Mouse (Mus musculus) forebrain, postnatal 0 days (tissue): ENCODE measurements around the gene Gm9999. TPM values are rescaled to one million over a fixed set of nuclear protein-coding genes. Genes with fewer than 3 reads are reported as not detected.

Source experiments
- ATAC-seq: fragments of 200-750 bp; cut with Nextera tagmentation; 2 replicates; pipeline ENCODE4 v1.8.0; 2017; ENCODE audit warnings: mild to moderate bottlenecking, moderate library complexity
- DNase-seq: peaks from one replicate; pipeline ENCODE4 v3.0.0-alpha.2; 2015
- H3K27ac ChIP-seq: fragments of 300-500 bp; sonication (generic); 2 replicates; pipeline ENCODE4 v1.5.1; 2014; ENCODE audit warnings: low read depth, mild to moderate bottlenecking, antibody characterized with exemption, low read length, moderate library complexity, mixed read lengths
- H3K27me3 ChIP-seq: fragments of 300-500 bp; sonication (generic); 2 replicates; pipeline ENCODE4 v1.6.1; 2014; ENCODE audit warnings: mild to moderate bottlenecking, low read length, mixed read lengths; ENCODE audit not compliant: insufficient read depth
- H3K36me3 ChIP-seq: fragments of 300-500 bp; sonication (generic); 2 replicates; pipeline ENCODE4 v1.6.1; 2014; ENCODE audit warnings: mild to moderate bottlenecking, moderate library complexity; ENCODE audit not compliant: insufficient read depth
- H3K4me1 ChIP-seq: fragments of 300-500 bp; sonication (generic); 2 replicates; pipeline ENCODE4 v1.6.1; 2014; ENCODE audit warnings: antibody characterized with exemption; ENCODE audit not compliant: insufficient read depth
- H3K4me2 ChIP-seq: fragments of 300-500 bp; sonication (generic); 2 replicates; pipeline ENCODE4 v1.6.1; 2014; ENCODE audit warnings: low read depth, mild to moderate bottlenecking, moderate library complexity
- H3K4me3 ChIP-seq: fragments of 300-500 bp; sonication (generic); 2 replicates; pipeline ENCODE4 v1.5.1; 2014; ENCODE audit warnings: low read depth, low read length, mixed read lengths
- H3K9ac ChIP-seq: fragments of 300-500 bp; sonication (generic); 2 replicates; pipeline ENCODE4 v1.6.1; 2014; ENCODE audit warnings: mild to moderate bottlenecking
- H3K9me3 ChIP-seq: fragments of 300-500 bp; sonication (generic); 2 replicates; pipeline ENCODE4 v1.6.1; 2016; ENCODE audit warnings: low read length
- CTCF ChIP-seq: sonication (generic); IDR thresholded peaks from 2 replicates; pipeline ENCODE4 v1.5.1; 2016; ENCODE audit warnings: antibody characterized with exemption, control low read depth, low read depth
- WGBS: fragments of 180-500 bp; shearing (Covaris S2); extraction: QIAGEN DNeasy Blood & Tissue Kit; methylation state at CpG from one replicate; pipeline ENCODE4 v1.1.7; 2014; 5-methylcytosine and 5-hydroxymethylcytosine counted together
- polyA plus RNA-seq: library from polyadenylated mRNA; unstranded; fragments of >200 nt; fragmentation: Nextera tagmentation; extraction: Ambion mirVana; gene quantifications from 2 replicates; pipeline ENCODE4 v1.2.1, GENCODE M21; 2015
- total RNA-seq: library from RNA; depleted of rRNA; stranded (reverse); fragments of >200 nt; gene quantifications from 2 replicates; pipeline ENCODE4 v1.2.3, GENCODE M21; 2014; rRNA removed

The Gm9999 gene
- total RNA-seq (not detected in 2 replicates), polyA plus RNA-seq (not detected in 2 replicates)

DNA sequence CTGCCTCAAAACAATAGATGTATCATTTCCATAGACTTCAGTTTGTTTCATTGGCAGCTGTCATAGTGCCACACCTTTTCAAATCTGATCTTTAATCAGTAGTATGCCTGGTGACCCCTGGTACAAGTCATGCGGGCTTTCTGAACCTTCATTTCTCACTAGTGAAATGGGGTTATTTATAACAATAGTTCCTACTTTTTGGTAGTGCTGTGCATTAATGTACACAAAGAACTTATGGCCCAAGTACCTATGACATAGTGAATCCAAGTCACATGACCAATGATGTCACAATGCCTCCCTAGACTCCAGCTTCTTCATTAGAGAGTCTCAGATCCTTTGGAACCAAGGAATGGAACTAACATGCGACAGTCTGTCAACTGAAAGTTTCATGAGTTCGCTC lies at the start of gene Gm9999:
Gene Gm9999 (plus strand): TSS at position 301 of the 400 bp plus-strand sequence.
- H3K9me3 ChIP-seq = no peaks in the 10 kb centered on the region

DNA sequence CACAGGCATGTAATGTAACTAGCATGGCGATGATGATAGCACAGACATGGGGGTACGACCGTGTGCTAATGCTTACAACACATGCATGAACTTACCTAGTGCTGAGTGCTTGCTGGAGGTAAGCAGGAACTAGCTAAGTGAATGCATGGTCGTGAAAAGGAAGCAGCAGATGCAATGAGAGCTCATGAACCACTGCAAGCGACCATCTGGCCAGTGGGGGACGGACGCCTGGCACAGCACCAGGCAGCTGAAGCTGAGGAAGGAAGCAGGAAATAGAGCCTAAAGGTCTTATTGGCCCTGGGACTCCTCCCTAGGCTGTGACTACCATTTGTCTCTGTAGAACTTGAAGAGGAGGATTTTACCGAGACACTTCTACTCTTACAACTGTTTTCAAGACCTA lies 48.6 kb upstream of the Gm9999 start:
- DNase-seq = no peak
- TF ChIP-seq CTCF = no peak
- H3K9me3 ChIP-seq = no peaks in the 10 kb centered on the region
- H3K27me3 ChIP-seq = no peaks in the 10 kb centered on the region
- 89% methylated on average over 8 of the region's 8 CpGs for WGBS
- H3K4me1 ChIP-seq = no peaks in the 10 kb centered on the region
- peaks cover 33% of the 10 kb centered on the region for H3K36me3 ChIP-seq
- no peak overlapping the region for H3K27ac ChIP-seq
- H3K4me3 ChIP-seq = no peak overlapping the region
- no peak overlapping the region for H3K9ac ChIP-seq
- ATAC-seq = no peak
- H3K4me2 ChIP-seq = no peak overlapping the region

More for the DNA sequence above, at the start of gene Gm9999:
- 89% methylated on average over 3 of the region's 3 CpGs for WGBS
- Histone ChIP-seq H3K9ac (no peak within 1 kb of the TSS), H3K4me3 (no peak within 1 kb of the TSS), H3K27ac (no peak within 1 kb of the TSS), H3K4me1 (no peaks in the 10 kb centered on the region), H3K36me3 (no peaks in the 10 kb centered on the region), H3K27me3 (no peaks in the 10 kb centered on the region), H3K4me2 (no peak within 1 kb of the TSS)
- no peak for ATAC-seq
- TF ChIP-seq CTCF = no peak
- DNase-seq = no peak

DNA sequence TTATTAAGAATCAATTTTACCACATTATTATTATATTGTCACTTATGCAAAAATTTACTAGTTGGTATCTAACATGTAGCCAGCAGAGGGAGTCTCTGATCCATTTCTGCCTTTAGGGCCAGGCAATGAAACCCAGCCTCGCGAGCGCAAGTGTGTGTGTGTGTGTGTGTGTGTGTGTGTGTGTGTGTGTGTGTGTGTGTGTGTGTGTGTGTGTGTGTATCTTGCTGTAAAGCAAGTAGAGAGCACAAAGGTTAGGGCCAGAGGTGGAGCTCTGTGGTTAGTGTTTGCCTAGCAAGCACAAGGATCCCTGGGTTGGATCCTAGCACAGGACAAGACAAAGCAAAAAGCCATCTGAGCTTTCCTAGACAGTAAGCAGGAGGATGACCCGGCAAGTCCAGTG lies 47.5 kb upstream of the Gm9999 start:
- peak; percentile 70 for TF ChIP-seq CTCF

DNA sequence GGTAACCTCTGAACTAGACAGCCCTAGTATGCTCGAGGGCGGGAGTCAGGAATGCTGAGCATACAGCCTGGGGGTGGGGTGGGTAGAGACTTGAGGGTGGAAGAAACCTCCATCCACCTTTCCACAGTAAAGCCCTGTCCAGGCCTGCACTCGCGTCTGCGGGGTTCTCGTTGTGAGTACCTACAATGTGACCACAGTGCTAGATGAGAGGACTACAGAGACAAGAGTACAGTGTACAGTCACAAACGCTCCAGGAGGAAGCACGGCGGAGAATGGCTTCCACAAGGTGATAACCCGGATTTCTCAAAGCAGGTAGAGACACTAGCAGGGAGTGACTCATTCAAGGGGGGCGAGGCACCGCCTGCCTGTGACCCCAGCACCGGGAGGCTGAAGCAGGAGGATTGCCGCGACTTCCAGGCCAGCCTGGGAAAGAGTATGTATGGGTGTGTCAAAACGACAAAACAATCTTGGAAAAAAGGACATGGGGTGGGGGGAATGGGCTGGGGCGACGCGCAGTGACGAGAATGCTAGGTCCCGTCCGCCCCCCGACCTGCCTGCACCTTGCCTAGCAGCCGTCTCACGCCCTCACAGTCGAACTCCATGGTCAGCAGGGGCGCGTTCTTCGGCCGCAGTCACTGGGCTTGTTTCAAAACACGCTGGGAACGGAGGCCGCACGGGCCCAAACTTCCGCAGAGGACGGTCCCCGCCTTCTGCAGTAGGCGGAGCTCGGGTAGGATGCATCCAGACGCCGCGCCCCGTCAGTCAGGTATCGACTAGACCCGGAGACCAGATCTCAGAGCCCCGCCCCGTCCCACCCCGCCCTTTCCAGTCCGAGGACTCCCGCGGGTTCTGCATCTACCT lies 25.3 kb upstream of the Gm9999 start, which contains the start of gene Uevld:
Gene Uevld (minus strand): TSS at position 697 of the 861 bp plus-strand sequence.
- peak within 1 kb of the TSS; percentile 71 for H3K4me3 ChIP-seq
- DNase-seq (peak; percentile 90), ATAC-seq (peak; percentile 91)
- H3K27me3 ChIP-seq = no peaks in the 10 kb centered on the region
- peak within 1 kb of the TSS; percentile 64 for H3K4me2 ChIP-seq
- peak within 1 kb of the TSS; percentile 78 for H3K9ac ChIP-seq
- TF ChIP-seq CTCF = no peak; the same call in 1 of the 2 replicates
- no peaks in the 10 kb centered on the region for H3K9me3 ChIP-seq
- 2% methylated on average over 50 of the region's 51 CpGs for WGBS
- H3K4me1 ChIP-seq = peaks cover 7% of the 10 kb centered on the region; the same call in 1 of the 2 replicates
- peak within 1 kb of the TSS; percentile 70 for H3K27ac ChIP-seq
- H3K36me3 ChIP-seq = peaks cover 11% of the 10 kb centered on the region

More for the DNA sequence above, 47.5 kb upstream of the Gm9999 start:
- Histone ChIP-seq H3K4me2 (no peak overlapping the region), H3K4me3 (no peak overlapping the region), H3K27ac (no peak overlapping the region), H3K36me3 (peaks cover 34% of the 10 kb centered on the region), H3K9me3 (no peaks in the 10 kb centered on the region), H3K9ac (no peak overlapping the region), H3K27me3 (no peaks in the 10 kb centered on the region), H3K4me1 (no peaks in the 10 kb centered on the region)
- WGBS = 25% methylated on average over 4 of the region's 4 CpGs
- DNase-seq (peak; percentile 61), ATAC-seq (peak; percentile 55)

DNA sequence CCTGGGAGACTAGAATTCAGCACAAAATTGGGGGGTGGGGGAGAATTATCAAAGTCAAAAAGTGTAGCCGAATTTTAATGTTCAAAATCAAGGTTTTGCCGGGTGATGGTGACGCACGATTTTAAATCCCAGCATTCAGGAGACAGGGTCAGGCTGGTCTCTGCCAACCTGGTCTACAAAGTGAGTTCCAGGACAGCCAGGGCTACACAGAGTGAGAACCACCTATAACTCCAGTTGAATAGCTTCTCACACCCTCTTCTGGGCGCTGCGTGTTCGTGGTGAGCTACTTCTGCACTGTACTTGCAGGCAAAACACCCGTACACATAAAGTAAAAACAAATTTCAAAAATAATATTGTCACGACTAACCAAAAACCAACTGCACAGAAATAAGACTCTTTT lies 24.5 kb upstream of the Gm9999 start:
- 7% methylated on average over 9 of the region's 9 CpGs for WGBS
- ATAC-seq = peak; percentile 12; the same call in 1 of the 2 replicates

DNA sequence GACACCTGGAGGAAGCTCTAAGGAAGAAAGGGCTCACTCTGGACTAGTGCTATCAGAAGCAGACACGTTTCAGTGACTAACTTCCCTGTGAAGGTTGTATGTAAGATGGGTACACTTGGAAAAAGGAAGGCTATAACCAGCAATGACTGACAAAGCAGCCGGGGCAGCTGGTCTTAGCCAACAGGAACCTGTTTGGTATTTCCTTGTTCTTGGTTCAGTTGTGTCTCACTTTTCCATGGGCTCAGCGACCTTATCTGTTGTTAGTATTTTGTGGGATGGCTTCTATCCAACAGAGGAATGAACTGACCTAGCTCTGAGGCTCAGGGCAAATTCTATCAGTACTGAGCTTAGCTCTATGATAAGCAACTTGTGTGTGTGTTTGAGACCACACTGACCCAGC lies 22.4 kb upstream of the Gm9999 start:
- no peaks in the 10 kb centered on the region for H3K27me3 ChIP-seq
- no peaks in the 10 kb centered on the region for H3K9me3 ChIP-seq
- H3K4me2 ChIP-seq = no peak overlapping the region
- H3K36me3 ChIP-seq = no peaks in the 10 kb centered on the region; the same call in 1 of the 2 replicates
- H3K9ac ChIP-seq = no peak overlapping the region
- no peak overlapping the region for H3K27ac ChIP-seq
- no peak overlapping the region for H3K4me3 ChIP-seq
- ATAC-seq = no peak
- peaks cover 7% of the 10 kb centered on the region; the same call in 1 of the 2 replicates for H3K4me1 ChIP-seq
- DNase-seq = no peak
- 80% methylated on average over 3 of the region's 3 CpGs for WGBS
- TF ChIP-seq CTCF = no peak

More for the DNA sequence above, 24.5 kb upstream of the Gm9999 start:
- no peaks in the 10 kb centered on the region for H3K27me3 ChIP-seq
- H3K9me3 ChIP-seq = no peaks in the 10 kb centered on the region
- H3K4me1 ChIP-seq = peaks cover 7% of the 10 kb centered on the region; the same call in 1 of the 2 replicates
- H3K27ac ChIP-seq = peak overlapping the region; percentile 70
- no peak for TF ChIP-seq CTCF
- H3K4me3 ChIP-seq = peak overlapping the region; percentile 71
- DNase-seq = no peak
- peak overlapping the region; percentile 78 for H3K9ac ChIP-seq
- H3K4me2 ChIP-seq = peak overlapping the region; percentile 64
- peaks cover 5% of the 10 kb centered on the region for H3K36me3 ChIP-seq

DNA sequence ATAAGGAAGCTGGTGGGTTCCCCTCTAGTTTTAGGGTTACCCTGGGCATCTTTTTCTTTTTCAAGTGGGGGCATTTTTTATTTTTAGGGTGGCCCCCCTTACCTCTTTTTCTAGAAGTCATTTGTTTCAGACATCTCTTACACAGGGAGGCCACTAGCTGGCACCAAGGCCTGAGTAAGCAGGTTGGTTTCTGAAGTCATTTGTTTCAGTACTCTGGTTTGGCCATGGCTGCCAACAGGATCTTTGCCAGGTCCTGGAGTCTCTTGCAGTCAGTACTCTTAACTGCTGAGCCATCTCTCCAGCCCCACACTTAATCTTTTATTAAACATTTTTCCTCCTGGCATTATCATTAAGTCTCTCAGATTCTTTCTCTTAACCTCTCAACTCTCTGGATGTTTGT lies 21.2 kb upstream of the Gm9999 start:
- H3K27ac ChIP-seq = no peak overlapping the region
- H3K27me3 ChIP-seq = no peaks in the 10 kb centered on the region
- no peak for ATAC-seq
- H3K4me1 ChIP-seq = peaks cover 7% of the 10 kb centered on the region; the same call in 1 of the 2 replicates
- no peak overlapping the region for H3K4me2 ChIP-seq
- DNase-seq = no peak
- no peak overlapping the region for H3K9ac ChIP-seq
- no peaks in the 10 kb centered on the region for H3K9me3 ChIP-seq
- H3K36me3 ChIP-seq = no peaks in the 10 kb centered on the region
- no peak for TF ChIP-seq CTCF
- H3K4me3 ChIP-seq = no peak overlapping the region
